Mouse (Mus musculus): ENCODE data around the gene Wnk1.

GRCm38 (mm10) chr6:120037636-120038365, 671 bp downstream of the Wnk1 start:
- TF ChIP-seq CTCF (IDR thresholded peaks at IDR 0.05; ENCODE audit: borderline replicate concordance, control insufficient read depth, extremely low read depth, insufficient read depth, low read length, poor library complexity) (no peak), POLR2A (IDR thresholded peaks at IDR 0.05; ENCODE audit: control insufficient read depth, extremely low read depth, insufficient read depth, low read length, poor library complexity) (no peak)
